ENCODE assay signal across 9 mouse cellular contexts in the genomic region with DNA sequence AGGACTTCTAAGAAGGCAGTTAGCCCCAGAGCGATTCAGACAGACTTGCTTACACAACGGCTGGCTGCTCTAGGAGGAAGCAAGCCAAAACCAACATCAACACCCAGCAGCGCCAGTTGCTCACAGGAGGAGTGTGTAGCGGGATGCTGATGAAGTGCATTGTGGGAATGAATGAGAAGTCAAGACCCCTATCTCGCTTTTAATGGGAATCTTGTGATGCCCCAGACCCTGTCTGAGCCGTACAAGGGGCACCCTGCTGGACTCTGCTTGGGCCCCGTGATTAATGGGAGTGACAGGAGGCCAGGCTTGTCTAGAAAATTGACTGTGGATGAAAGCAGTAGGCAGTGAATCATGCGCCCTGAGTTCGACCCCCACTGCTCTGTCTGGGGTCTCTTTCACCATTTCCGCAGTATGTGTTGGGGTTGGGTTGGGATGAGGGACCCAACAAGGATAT. TPM values are rescaled to one million over a fixed set of nuclear protein-coding genes. Genes with fewer than 3 reads are reported as not detected.
A peak's percentile ranks its signal among the peaks of the same experiment; 100 is the strongest.
DNase-seq lines count a peak whose midpoint lies in the region; ATAC-seq lines count a peak whose summit lies in the region.
"Had no signal": no experiment of that assay in that cellular context is flagged by ENCODE, and none has a peak within 500 bp of the region (broad histone marks: within the 10 kb centered on the region; RNA-seq: fewer than 3 reads in every experiment).

No protein-coding gene starts in this region.

- H3K27ac ChIP-seq in forebrain, embryonic 13.5 days = peak overlapping the region; percentile 48; the same call in 1 of the 2 replicates
- H3K27ac ChIP-seq in heart, embryonic 14.5 days (replicated peaks in 1 of 2; ENCODE audit: control insufficient read depth in 1 of 2, insufficient read depth in 1 of 2, low read depth in 2 of 2, low read length in 2 of 2) = peak overlapping the region; percentile 80 to 84

- H3K9me3 ChIP-seq in forebrain, embryonic 13.5 days (replicated peaks) = peaks cover 3% of the 10 kb centered on the region; the same call in 1 of the 2 replicates
- H3K9me3 ChIP-seq in heart, embryonic 14.5 days (ENCODE audit: control insufficient read depth, low read length) = no peaks in the 10 kb centered on the region

- H3K27me3 ChIP-seq in forebrain, embryonic 13.5 days = no peaks in the 10 kb centered on the region
- no peaks in the 10 kb centered on the region for H3K27me3 ChIP-seq in heart, embryonic 14.5 days (ENCODE audit: control insufficient read depth, insufficient read depth, low read length)

- no peak overlapping the region for H3K9ac ChIP-seq in forebrain, embryonic 13.5 days
- no peak overlapping the region for H3K9ac ChIP-seq in heart, embryonic 14.5 days (ENCODE audit: low read length)

- peak; percentile 37 for DNase-seq in right cerebral cortex, adult 18-20 months
- no peak for DNase-seq in right cerebral cortex, postnatal 4 days
- peak; percentile 75 for DNase-seq in kidney, postnatal 10 days
- peak; percentile 68 to 74 for DNase-seq in lung, adult 18-20 months
- DNase-seq in ovary, postnatal 36 days (ENCODE audit: low spot score) = peak; percentile 39
- DNase-seq in yolk sac, embryonic 10.5 days (ENCODE audit: low spot score) = no peak

- no peak overlapping the region for H3K4me2 ChIP-seq in forebrain, embryonic 13.5 days
- no peak overlapping the region; the same call in 1 of the 2 replicates for H3K4me2 ChIP-seq in heart, embryonic 14.5 days (ENCODE audit: low read length)

- no peaks in the 10 kb centered on the region for H3K36me3 ChIP-seq in forebrain, embryonic 13.5 days (ENCODE audit: poor library complexity, severe bottlenecking)
- no peaks in the 10 kb centered on the region for H3K36me3 ChIP-seq in heart, embryonic 14.5 days (ENCODE audit: control insufficient read depth, insufficient read depth, low read length)

- 53% methylated on average over 10 of the region's 10 CpGs for WGBS in forebrain, embryonic 13.5 days
- WGBS in heart, embryonic 14.5 days = 50% methylated on average over 10 of the region's 10 CpGs

- H3K4me3 ChIP-seq in forebrain, embryonic 13.5 days = no peak overlapping the region
- no peak overlapping the region for H3K4me3 ChIP-seq in heart, embryonic 14.5 days (ENCODE audit: control insufficient read depth in 1 of 2, insufficient read depth in 1 of 2, low read depth in 1 of 2, low read length in 2 of 2)
- H3K4me3 ChIP-seq: erythroblast, embryonic 14.5 days had no signal

- ATAC-seq in forebrain, embryonic 13.5 days = peak; percentile 61
- peak; percentile 57 for ATAC-seq in heart, embryonic 14.5 days (ENCODE audit: insufficient number of reproducible peaks, insufficient read depth, low FRiP score, low read depth)

- peaks cover 20% of the 10 kb centered on the region for H3K4me1 ChIP-seq in forebrain, embryonic 13.5 days
- H3K4me1 ChIP-seq in heart, embryonic 14.5 days (ENCODE audit: control insufficient read depth in 2 of 2, insufficient read depth in 2 of 2, low read length in 2 of 2) = peaks cover 20 to 25% of the 10 kb centered on the region in 2 experiments

RNA-seq across cellular contexts. Expression of a gene that starts 58.6 kb away (rescaled TPM):
- not detected in 2 replicates for polyA plus RNA-seq in forebrain, embryonic 13.5 days (2015; fragmentation: Nextera tagmentation; extraction: Ambion mirVana)
- polyA plus RNA-seq in heart, embryonic 14.5 days (2014; fragmentation: Nextera tagmentation; extraction: Ambion mirVana) = not detected in 2 replicates
- polyA plus RNA-seq: erythroblast, embryonic 14.5 days had no signal

Comparison
In these comparisons a context has a peak if more than half of its experiments do, and no peak if none do; other contexts are left out.
1. DNase-seq: peak in right cerebral cortex, adult 18-20 months (single experiment), kidney, postnatal 10 days (single experiment), lung, adult 18-20 months (2 of 2) and ovary, postnatal 36 days (single experiment); none in right cerebral cortex, postnatal 4 days (single experiment) and yolk sac, embryonic 10.5 days (single experiment).